Mouse (Mus musculus): ENCODE measurements around the gene Ruvbl1. TPM values are rescaled to one million over a fixed set of nuclear protein-coding genes. Genes with fewer than 3 reads are reported as not detected.

Ruvbl1 gene
- 34.3 and 48.4 TPM in 2 replicates for total RNA-seq (2014; fragmentation: Nextera tagmentation)
- total RNA-seq (2017) = 158 and 159 TPM in 2 replicates
- 24.1 and 35.6 TPM in 2 replicates for polyA plus RNA-seq (2012)

DNA sequence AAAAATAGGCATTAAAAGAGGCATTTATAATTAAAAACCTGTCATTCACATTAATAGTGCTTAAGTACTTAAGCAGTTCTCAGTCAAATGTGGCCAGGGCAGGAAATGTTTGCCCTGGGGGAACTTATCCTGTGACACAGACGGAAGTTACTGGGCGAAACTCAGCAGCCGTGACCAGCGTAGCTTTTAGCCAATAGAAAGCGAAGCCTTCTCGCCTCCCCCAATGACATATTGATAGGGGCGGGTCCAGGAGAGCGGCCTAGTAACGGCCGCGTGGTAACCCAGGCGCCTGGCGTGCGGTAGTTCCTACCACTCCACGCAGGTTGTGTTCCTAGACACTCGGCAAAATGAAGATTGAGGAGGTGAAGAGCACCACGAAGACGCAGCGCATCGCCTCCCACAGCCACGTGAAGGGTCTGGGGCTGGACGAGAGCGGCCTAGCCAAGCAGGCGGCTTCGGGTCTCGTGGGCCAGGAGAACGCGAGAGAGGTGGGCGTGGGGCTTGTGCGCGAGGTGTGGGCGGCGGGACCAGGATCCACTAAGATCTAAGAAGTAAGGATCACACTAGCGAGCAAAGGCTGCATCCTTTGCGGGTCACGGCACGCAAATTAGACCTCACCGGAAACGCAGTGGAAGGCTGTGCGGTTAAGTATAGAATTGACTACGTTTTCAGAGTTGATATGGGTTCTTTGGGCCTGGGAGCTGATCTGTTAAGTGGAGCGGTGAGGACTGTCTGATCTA lies at the start of gene Ruvbl1:
Ruvbl1 (plus strand) TSS at position 229 of the 740 bp plus-strand sequence.
- peak; percentile 97 for ATAC-seq (ENCODE audit: extremely low read depth, insufficient number of reproducible peaks, low FRiP score, poor library complexity, severe bottlenecking)

DNA sequence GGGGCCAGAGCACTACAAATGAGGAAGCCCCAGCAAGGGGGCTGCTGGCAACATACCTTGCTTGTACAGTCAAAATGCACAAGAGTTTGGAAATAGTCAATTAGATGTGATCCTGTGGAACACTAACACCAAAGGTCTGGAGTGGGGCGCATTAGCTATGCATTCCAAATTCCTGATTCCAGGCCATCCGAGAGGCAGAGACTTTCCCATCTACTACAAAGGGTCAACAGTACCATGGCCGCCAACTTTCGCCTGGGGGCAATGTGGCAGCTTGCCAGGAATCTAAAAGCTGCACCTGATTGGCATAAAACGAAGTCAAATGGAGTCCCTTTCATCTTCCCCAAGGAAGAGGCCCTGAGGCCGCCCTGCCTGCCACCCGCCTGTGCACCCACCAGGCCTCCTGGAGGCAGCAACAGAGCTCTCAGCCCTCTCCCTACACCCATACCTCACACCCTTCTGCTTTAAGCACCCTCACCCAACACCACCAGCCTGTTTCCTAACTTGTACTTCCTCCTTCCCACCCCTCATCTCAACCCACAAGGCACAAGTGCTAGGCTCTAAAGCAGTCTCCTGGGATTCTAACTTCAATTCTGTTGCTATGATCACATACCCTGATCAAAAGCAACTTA lies 49.0 kb upstream of the Ruvbl1 start:
- Histone ChIP-seq H3K4me3 (ENCODE audit: low read depth, low read length) (no peak overlapping the region), H3K9me3 (replicated peaks) (no peaks in the 10 kb centered on the region), H3K27me3 (ENCODE audit: insufficient read depth, low read length) (no peaks in the 10 kb centered on the region), H3K36me3 (replicated peaks) (peaks cover 50% of the 10 kb centered on the region), H3K4me1 (ENCODE audit: insufficient read depth, low read depth, low read length) (peaks cover 25% of the 10 kb centered on the region)
- no peak for TF ChIP-seq TAL1 (conservative IDR thresholded peaks at IDR 0.05; ENCODE audit: low read depth, low read length)
- TF ChIP-seq POLR2AphosphoS5 (IDR thresholded peaks at IDR 0.05; ENCODE audit: insufficient replicate concordance, low read depth, low read length) = no peak
- no peak for TF ChIP-seq GATA2 (IDR thresholded peaks at IDR 0.05; ENCODE audit: borderline replicate concordance, low read depth, low read length)
- no peak for TF ChIP-seq GATA1 (IDR thresholded peaks at IDR 0.05; ENCODE audit: borderline replicate concordance, low read length)
- no peak for TF ChIP-seq CTCF (IDR thresholded peaks at IDR 0.05; ENCODE audit: low read depth, low read length)
- no peak for ATAC-seq (ENCODE audit: extremely low read depth, insufficient number of reproducible peaks, low FRiP score, poor library complexity, severe bottlenecking)
- no peak for DNase-seq (ENCODE audit: low spot score)

More for the DNA sequence above, at the start of gene Ruvbl1:
- H3K27me3 ChIP-seq (ENCODE audit: insufficient read depth, low read length) = peaks cover 2% of the 10 kb centered on the region; the same call in 1 of the 2 replicates
- H3K9me3 ChIP-seq (replicated peaks) = no peaks in the 10 kb centered on the region
- DNase-seq (ENCODE audit: low spot score) = peak; percentile 98
- peaks cover 32% of the 10 kb centered on the region for H3K4me1 ChIP-seq (ENCODE audit: insufficient read depth, low read depth, low read length)
- TF ChIP-seq CTCF (IDR thresholded peaks at IDR 0.05; ENCODE audit: low read depth, low read length) (no peak), GATA1 (IDR thresholded peaks at IDR 0.05; ENCODE audit: borderline replicate concordance, low read length) (no peak), TAL1 (conservative IDR thresholded peaks at IDR 0.05; ENCODE audit: low read depth, low read length) (no peak), POLR2AphosphoS5 (IDR thresholded peaks at IDR 0.05; ENCODE audit: insufficient replicate concordance, low read depth, low read length) (no peak), GATA2 (IDR thresholded peaks at IDR 0.05; ENCODE audit: borderline replicate concordance, low read depth, low read length) (no peak)
- H3K36me3 ChIP-seq (replicated peaks) = peaks cover 40% of the 10 kb centered on the region
- peak within 1 kb of the TSS; percentile 82 for H3K4me3 ChIP-seq (ENCODE audit: low read depth, low read length)

DNA sequence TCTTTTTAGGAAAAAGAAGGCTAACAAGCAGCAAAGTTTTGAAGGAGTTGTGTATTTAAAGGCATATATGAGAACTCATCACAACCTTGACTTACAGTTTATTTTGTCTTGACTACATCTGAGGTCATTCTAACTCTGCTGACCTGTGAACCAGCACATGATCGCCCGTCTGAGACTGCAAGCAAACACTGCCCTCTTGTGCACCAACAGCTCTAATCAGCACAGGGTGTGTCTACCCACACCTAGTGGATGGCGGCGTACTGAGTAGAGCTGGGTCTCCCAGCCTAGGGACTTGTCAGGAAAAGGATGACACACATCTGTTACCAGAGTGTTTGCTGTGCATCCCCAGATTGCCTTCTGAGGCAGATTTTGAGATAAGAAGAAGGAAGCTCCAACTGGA lies 34.0 kb upstream of the Ruvbl1 start:
- Histone ChIP-seq H3K36me3 (replicated peaks) (peaks cover 71% of the 10 kb centered on the region), H3K4me3 (ENCODE audit: low read depth, low read length) (no peak overlapping the region), H3K27me3 (ENCODE audit: insufficient read depth, low read length) (no peaks in the 10 kb centered on the region), H3K4me1 (ENCODE audit: insufficient read depth, low read depth, low read length) (peaks cover 27% of the 10 kb centered on the region), H3K9me3 (replicated peaks) (no peaks in the 10 kb centered on the region)
- peak; percentile 60 for ATAC-seq (ENCODE audit: extremely low read depth, insufficient number of reproducible peaks, low FRiP score, poor library complexity, severe bottlenecking)
- DNase-seq (ENCODE audit: low spot score) = peak; percentile 32
- TF ChIP-seq GATA1 (IDR thresholded peaks at IDR 0.05; ENCODE audit: borderline replicate concordance, low read length) (no peak), POLR2AphosphoS5 (IDR thresholded peaks at IDR 0.05; ENCODE audit: insufficient replicate concordance, low read depth, low read length) (no peak), TAL1 (conservative IDR thresholded peaks at IDR 0.05; ENCODE audit: low read depth, low read length) (no peak), CTCF (IDR thresholded peaks at IDR 0.05; ENCODE audit: low read depth, low read length) (no peak), GATA2 (IDR thresholded peaks at IDR 0.05; ENCODE audit: borderline replicate concordance, low read depth, low read length) (no peak)

DNA sequence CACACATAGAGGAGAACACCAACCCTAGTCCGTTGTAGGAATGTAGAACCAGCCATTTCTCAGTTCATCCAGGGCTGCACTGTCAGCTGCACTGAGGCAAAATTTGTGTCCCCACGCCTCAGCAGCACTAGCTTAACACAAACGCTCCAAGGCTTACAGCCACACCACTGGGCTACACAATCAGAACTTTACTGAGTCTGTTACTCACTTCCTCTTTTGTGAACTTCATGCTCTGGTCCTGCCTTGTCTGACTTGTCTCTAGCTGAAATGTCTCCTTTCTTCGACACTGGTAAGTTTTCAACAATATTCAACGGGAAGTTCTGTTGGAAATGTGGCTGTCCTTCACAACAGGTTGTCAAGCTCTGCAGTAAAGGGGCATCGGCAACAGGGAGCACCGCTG lies 29.6 kb upstream of the Ruvbl1 start:
- DNase-seq (ENCODE audit: low spot score) = no peak
- no peak for TF ChIP-seq POLR2AphosphoS5 (IDR thresholded peaks at IDR 0.05; ENCODE audit: insufficient replicate concordance, low read depth, low read length)
- TF ChIP-seq CTCF (IDR thresholded peaks at IDR 0.05; ENCODE audit: low read depth, low read length) = no peak
- TF ChIP-seq TAL1 (conservative IDR thresholded peaks at IDR 0.05; ENCODE audit: low read depth, low read length) = no peak
- no peak for TF ChIP-seq GATA1 (IDR thresholded peaks at IDR 0.05; ENCODE audit: borderline replicate concordance, low read length)
- no peak for TF ChIP-seq GATA2 (IDR thresholded peaks at IDR 0.05; ENCODE audit: borderline replicate concordance, low read depth, low read length)
- Histone ChIP-seq H3K36me3 (replicated peaks) (peaks cover 72% of the 10 kb centered on the region), H3K9me3 (replicated peaks) (no peaks in the 10 kb centered on the region), H3K4me1 (ENCODE audit: insufficient read depth, low read depth, low read length) (peaks cover 36% of the 10 kb centered on the region), H3K4me3 (ENCODE audit: low read depth, low read length) (no peak overlapping the region), H3K27me3 (ENCODE audit: insufficient read depth, low read length) (no peaks in the 10 kb centered on the region)
- no peak for ATAC-seq (ENCODE audit: extremely low read depth, insufficient number of reproducible peaks, low FRiP score, poor library complexity, severe bottlenecking)

DNA sequence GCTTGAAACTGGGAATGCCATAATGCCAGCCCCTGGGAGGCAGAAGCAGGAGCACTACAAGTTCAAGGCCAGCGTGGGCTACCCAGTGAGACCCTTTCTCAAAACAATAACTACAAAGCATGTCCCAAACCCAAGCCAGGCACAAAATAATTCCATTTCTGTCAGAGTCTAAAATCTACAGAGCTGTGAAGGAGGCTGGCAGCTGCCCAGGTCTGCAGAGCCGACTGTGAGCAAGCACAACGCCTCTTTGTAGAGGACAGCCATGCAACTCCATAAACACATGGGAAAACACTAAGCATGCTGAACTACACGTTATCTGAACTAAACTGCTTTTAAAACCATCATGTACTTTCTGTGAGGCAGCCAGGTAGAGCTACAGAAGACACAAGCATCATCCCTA lies 26.2 kb upstream of the Ruvbl1 start:
- TF ChIP-seq CTCF (IDR thresholded peaks at IDR 0.05; ENCODE audit: low read depth, low read length) = no peak
- no peak for TF ChIP-seq POLR2AphosphoS5 (IDR thresholded peaks at IDR 0.05; ENCODE audit: insufficient replicate concordance, low read depth, low read length)
- no peak for TF ChIP-seq GATA2 (IDR thresholded peaks at IDR 0.05; ENCODE audit: borderline replicate concordance, low read depth, low read length)
- TF ChIP-seq TAL1 (conservative IDR thresholded peaks at IDR 0.05; ENCODE audit: low read depth, low read length) = no peak
- no peak for TF ChIP-seq GATA1 (IDR thresholded peaks at IDR 0.05; ENCODE audit: borderline replicate concordance, low read length)
- no peak overlapping the region for H3K4me3 ChIP-seq (ENCODE audit: low read depth, low read length)
- H3K4me1 ChIP-seq (ENCODE audit: insufficient read depth, low read depth, low read length) = peaks cover 31% of the 10 kb centered on the region
- ATAC-seq (ENCODE audit: extremely low read depth, insufficient number of reproducible peaks, low FRiP score, poor library complexity, severe bottlenecking) (no peak), DNase-seq (ENCODE audit: low spot score) (no peak)
- H3K36me3 ChIP-seq (replicated peaks) = peaks cover 80% of the 10 kb centered on the region
- H3K27me3 ChIP-seq (ENCODE audit: insufficient read depth, low read length) = no peaks in the 10 kb centered on the region
- no peaks in the 10 kb centered on the region for H3K9me3 ChIP-seq (replicated peaks)

DNA sequence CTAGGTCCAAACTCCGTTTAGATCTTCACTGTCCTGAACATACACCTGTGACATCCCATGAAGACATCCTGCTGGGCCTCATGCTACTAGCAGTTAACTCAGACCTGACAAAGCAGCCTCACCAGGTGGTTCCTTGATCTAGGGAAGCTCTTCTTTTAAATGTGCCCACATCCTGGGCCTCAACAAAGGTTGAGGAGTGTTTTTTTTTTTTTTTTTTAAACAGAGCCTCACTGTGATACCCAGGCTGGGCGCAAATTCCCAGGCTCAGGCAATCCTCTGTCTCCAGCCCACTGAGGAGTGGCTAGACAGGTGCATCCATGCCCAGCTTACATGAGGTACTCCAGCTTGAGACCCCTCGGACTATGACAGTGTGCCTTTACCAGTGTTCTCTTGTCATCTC lies 22.7 kb upstream of the Ruvbl1 start:
- Histone ChIP-seq H3K4me1 (ENCODE audit: insufficient read depth, low read depth, low read length) (peaks cover 43% of the 10 kb centered on the region), H3K27me3 (ENCODE audit: insufficient read depth, low read length) (peaks cover 2% of the 10 kb centered on the region; the same call in 1 of the 2 replicates), H3K36me3 (replicated peaks) (peaks cover 55% of the 10 kb centered on the region), H3K4me3 (ENCODE audit: low read depth, low read length) (no peak overlapping the region), H3K9me3 (replicated peaks) (no peaks in the 10 kb centered on the region)
- DNase-seq (ENCODE audit: low spot score) (no peak), ATAC-seq (ENCODE audit: extremely low read depth, insufficient number of reproducible peaks, low FRiP score, poor library complexity, severe bottlenecking) (no peak)
- TF ChIP-seq CTCF (IDR thresholded peaks at IDR 0.05; ENCODE audit: low read depth, low read length) = no peak
- TF ChIP-seq GATA2 (IDR thresholded peaks at IDR 0.05; ENCODE audit: borderline replicate concordance, low read depth, low read length) = no peak
- no peak for TF ChIP-seq GATA1 (IDR thresholded peaks at IDR 0.05; ENCODE audit: borderline replicate concordance, low read length)
- TF ChIP-seq TAL1 (conservative IDR thresholded peaks at IDR 0.05; ENCODE audit: low read depth, low read length) = no peak
- no peak for TF ChIP-seq POLR2AphosphoS5 (IDR thresholded peaks at IDR 0.05; ENCODE audit: insufficient replicate concordance, low read depth, low read length)

Measured in G1E (cell line).